Mouse (Mus musculus): ENCODE measurements around the gene Plekha4.

DNA sequence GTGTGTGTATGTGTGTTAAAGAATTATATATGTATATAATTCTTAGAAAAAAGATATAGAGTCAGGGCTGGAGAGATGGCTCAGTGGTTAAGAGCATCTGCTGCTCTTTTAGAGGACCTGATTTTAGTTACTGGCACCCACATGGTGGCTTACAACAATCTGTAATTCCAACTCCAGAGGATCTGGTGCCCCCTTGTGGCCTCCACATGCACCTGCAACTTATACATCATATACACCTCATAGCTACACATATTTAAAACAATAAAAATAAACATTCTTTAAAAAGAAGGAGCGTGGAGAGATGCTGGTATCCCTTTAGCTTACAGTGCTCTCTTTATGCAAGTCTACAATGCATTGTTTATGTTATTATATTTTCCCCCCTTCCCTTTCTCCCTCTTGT, 18.4 kb downstream of the Plekha4 start:
- peak; percentile 49 to 58 (median 49) for TF ChIP-seq CTCF (IDR thresholded peaks at IDR 0.05 in 2 of 3, conservative IDR thresholded peaks at IDR 0.05 in 1 of 3; ENCODE audit: control insufficient read depth in 1 of 3, insufficient read depth in 1 of 3, low read depth in 2 of 3, low read length in 3 of 3, poor library complexity in 1 of 3, severe bottlenecking in 1 of 3)
- no peak for TF ChIP-seq EP300 (IDR thresholded peaks at IDR 0.05; ENCODE audit: low read depth in 1 of 2, low read length in 2 of 2)
- TF ChIP-seq MYC (IDR thresholded peaks at IDR 0.05; ENCODE audit: low read depth, low read length), result no peak
- TF ChIP-seq ZNF384 (IDR thresholded peaks at IDR 0.05; ENCODE audit: low read depth, low read length), result no peak
- TF ChIP-seq POLR2A (IDR thresholded peaks at IDR 0.05; ENCODE audit: control insufficient read depth in 1 of 2, insufficient read depth in 1 of 2, low read depth in 1 of 2, low read length in 2 of 2, poor library complexity in 1 of 2), result no peak

Measured in MEL (cell line).